Mouse (Mus musculus) liver, adult (tissue): ENCODE data around the gene Lrrc20.

Experiments
- GATA4 ChIP-seq: IDR thresholded peaks from 2 replicates; pipeline ENCODE4 v1.6.1; 2014; ENCODE audit warnings: mild to moderate bottlenecking, low read length; ENCODE audit not compliant: insufficient replicate concordance

Gene Lrrc20

GRCm38 (mm10) chr10:61457182-61457581 lies 18.4 kb upstream of the Lrrc20 start:
- no peak for TF ChIP-seq GATA4

GRCm38 (mm10) chr10:61465009-61465408 lies 10.6 kb upstream of the Lrrc20 start:
- no peak for TF ChIP-seq GATA4

DNA sequence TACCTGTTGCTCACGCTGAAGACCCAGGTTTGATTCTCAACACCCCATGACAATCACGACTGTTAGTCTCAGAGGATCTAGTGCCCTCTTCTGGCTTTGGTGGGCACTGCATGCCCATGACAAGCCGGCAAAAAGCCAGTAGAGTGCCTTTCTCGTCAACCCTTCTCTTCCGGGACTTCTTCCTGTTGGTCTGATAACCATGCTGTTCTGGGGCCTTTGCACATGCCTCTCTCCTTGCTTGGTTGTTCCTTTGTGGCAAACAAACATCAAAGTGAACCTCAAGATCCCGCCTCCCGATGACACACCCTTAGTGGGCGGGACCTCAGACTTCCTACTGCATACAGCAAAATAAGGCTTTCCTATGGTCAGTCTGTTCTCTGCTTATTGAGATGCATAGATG lies 9.4 kb upstream of the Lrrc20 start:
- no peak for TF ChIP-seq GATA4

DNA sequence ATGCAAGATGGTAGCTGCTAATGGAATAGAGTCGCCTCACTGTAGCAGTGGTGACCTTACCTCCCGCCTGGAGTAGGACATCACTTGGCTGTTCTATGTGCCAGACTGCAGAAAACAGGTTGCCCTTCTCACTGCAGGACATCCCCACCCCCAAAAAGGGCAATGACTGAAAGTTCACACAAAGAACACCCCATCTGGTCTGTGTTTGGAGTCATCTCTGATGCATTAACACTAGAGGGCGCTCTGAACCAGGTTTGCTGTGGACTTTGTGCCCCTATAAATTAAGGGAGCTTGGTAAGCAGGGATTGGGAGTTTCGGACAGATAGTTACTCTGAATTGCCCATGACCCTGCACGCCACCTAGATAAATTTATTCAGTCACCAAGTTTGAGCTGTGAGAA lies 8.7 kb upstream of the Lrrc20 start:
- TF ChIP-seq GATA4: no peak

- no peak for TF ChIP-seq GATA4
Measured at GRCm38 (mm10) chr10:61468900-61469299, 6.7 kb upstream of the Lrrc20 start.

GRCm38 (mm10) chr10:61473640-61474039 lies 2.0 kb upstream of the Lrrc20 start:
- no peak for TF ChIP-seq GATA4

DNA sequence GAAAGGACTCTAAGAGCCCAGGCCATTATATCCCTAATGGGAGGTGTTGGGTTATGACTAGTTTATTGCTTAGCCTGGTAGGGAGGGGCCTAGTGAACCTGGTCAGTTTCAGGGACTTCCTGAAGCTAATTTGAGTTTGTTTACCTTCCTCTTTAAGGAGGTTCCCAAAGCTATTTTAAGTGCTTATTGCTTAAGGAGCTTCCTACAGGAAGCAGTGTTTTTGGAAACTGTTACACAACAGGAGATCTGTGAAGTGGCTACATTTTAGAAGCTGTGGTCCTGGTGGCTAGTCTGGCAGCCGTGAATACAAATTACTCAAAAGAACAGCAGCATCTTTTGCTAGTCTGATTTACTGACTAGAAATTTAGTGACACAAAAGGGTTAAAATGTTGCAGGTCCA lies 1.3 kb upstream of the Lrrc20 start:
- TF ChIP-seq GATA4: no peak

DNA sequence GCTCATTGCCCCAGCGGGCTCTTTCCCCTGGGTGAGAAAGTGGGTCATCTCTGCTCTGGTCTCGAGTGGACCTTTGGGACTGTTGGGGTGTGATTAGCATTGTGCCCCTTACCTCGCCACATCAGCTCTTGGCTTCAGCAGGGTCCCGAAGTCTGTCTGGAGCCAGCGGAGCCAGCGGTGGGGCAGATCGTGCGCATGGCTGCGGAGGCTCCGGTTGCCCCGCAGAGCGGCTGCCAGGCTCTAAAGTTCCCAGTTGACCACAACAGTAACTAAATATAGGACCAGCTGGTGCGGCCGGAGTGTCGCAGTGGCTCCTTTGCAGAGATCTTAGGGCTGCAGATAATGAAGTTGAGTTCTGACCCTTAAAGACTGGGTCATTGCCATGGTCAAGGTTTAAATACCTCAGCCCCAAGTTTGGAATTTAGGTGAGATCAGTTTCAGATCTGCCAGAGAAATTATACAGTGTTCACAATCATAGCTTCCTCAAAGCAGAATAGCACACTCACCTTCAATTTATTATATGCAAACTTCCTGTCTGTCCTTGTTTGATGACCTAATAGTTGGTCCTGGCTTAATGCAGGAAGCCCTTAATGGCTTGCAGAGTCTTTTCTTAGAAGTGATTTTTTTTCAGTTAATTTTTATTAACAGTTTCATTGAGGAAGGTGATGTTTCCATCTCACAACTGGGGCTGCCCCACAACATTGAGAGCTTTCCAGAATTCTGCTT lies 1.0 kb downstream of the Lrrc20 start:
- no peak for TF ChIP-seq GATA4

DNA sequence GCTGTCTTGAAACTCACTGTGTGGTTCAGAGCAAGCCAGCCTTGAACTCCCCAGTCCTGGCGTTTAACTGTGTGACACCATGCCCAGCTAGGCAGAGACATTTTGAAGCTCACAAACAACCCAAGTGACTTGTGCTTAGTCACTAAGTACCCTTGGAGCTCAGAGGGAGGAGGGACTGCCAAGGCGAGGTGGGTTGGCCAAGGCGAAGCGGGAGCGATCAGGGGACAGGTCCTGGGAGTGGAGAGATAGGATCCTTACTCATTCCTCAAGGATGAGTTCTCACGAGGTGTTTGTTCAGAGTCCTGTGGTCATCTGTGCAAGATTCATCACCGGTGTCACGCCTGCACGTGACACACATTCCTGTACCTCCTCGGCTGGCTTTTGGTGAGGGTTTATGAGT lies 3.9 kb downstream of the Lrrc20 start:
- no peak for TF ChIP-seq GATA4

DNA sequence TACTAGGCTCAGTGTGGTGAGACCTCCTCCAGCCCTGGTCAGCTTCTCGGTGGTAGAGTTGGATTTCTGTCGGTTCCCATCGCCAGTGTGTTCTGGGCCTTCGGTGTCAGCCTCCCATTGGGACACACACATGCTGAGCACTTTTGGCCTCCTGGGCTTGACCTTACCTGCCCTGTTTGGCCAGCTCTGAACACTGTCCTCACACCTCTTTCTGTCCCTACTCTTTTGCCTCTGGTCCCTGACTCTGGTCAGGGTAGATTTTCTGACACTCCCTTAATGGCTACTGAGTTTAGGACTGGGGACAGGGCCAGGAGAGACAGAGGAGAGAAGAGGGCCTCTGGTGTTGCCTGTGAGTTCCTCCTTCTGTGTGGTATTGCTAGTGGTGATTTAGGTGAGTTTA lies 4.3 kb downstream of the Lrrc20 start:
- no peak for TF ChIP-seq GATA4

GRCm38 (mm10) chr10:61480488-61480887 lies 4.9 kb downstream of the Lrrc20 start:
- TF ChIP-seq GATA4: no peak

DNA sequence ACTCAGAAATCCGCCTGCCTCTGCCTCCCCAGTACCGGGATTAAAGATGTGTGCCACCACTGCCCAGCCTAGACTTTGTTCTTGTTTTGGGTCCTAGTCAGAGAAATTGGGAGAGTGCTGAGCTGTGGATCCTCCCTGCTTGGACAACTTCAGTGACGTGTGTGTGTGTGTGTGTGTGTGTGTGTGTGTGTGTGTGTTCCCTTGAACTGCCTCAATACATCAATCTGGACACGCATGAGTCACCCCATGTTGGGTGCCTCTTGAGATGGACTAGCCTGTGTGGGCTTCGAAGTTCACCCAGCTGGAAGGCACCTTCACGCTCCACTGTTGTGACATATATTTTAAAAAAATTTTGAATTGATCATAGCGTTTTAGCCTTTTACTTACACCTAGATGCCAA lies 7.2 kb downstream of the Lrrc20 start:
- no peak for TF ChIP-seq GATA4

DNA sequence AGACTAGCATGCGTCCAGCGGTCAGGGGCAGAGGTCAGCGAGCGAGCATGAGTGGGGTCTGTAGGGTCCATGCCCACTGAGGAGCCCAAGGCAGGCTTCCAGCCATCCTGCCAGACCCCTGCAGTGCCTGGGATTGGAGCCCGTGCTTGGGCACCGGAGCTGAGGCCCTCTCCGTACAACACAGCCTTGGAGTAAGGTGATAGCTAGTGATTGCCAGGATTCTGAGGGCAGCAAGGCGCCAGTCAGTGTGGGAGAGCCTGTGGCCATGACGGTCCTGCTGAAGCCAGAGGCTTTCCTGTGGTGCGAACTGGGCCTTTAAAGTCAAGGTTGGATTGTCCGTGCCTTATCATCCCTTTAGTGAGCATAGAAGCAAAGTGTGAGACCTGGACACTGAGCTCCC lies 9.2 kb downstream of the Lrrc20 start:
- TF ChIP-seq GATA4: no peak

- no peak for TF ChIP-seq GATA4
Measured at GRCm38 (mm10) chr10:61486551-61487339, 11.1 kb downstream of the Lrrc20 start.

DNA sequence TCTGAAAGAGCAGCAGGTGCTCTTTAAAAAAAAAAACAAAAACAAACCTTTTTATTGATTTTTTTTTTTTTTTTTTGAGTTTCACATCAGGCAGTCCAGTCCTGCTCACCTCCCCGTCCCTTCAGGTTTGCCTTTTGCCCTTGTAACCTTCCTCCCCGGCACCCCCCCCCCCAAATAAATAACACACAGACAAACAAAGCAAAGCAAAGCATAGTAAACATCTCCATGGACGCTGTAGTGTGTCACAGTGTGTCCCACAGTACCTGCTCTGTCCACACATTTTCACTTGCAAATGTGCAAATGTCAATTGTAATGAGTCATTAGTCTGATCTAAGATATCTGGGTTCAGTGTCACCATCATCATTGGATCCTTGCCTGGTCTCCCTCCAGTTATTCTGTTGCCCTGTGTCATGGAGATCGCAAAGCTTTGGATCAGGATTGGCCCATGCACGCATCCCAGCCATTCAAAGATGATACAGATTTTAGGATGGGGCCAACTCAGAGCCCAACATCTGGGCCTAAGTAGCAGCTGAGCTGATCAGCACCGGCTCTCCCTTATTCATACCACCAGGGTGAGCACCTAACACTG lies 13.0 kb downstream of the Lrrc20 start:
- TF ChIP-seq GATA4: no peak

GRCm38 (mm10) chr10:61491573-61491972 lies 16.0 kb downstream of the Lrrc20 start:
- no peak for TF ChIP-seq GATA4
